Mouse (Mus musculus): ENCODE data around the gene Nt5c2. TPM values are rescaled to one million over a fixed set of nuclear protein-coding genes. Genes with fewer than 3 reads are reported as not detected.
A peak's percentile ranks its signal among the peaks of the same experiment; 100 is the strongest.

The Nt5c2 gene
- polyA plus RNA-seq, 1 experiment: 46.7 TPM

- TF ChIP-seq CTCF (IDR thresholded peaks at IDR 0.05; ENCODE audit: extremely low read depth, insufficient read depth, low read length) (no peak), POLR2A (IDR thresholded peaks at IDR 0.05; ENCODE audit: extremely low read depth, insufficient read depth, low read length) (no peak)
- Histone ChIP-seq H3K4me3 (ENCODE audit: insufficient read depth, low read length) (no peak overlapping the region), H3K27ac (ENCODE audit: insufficient read depth, low read length) (no peak overlapping the region), H3K4me1 (ENCODE audit: control insufficient read depth, insufficient read depth, low read length) (no peaks in the 10 kb centered on the region)
Measured at GRCm38 (mm10) chr19:46858200-46858599, 156.8 kb downstream of the Nt5c2 start.

GRCm38 (mm10) chr19:46857277-46857989 is 157.5 kb downstream of the Nt5c2 start:
- Histone ChIP-seq H3K4me1 (ENCODE audit: control insufficient read depth, insufficient read depth, low read length) (no peaks in the 10 kb centered on the region), H3K4me3 (ENCODE audit: insufficient read depth, low read length) (no peak overlapping the region), H3K27ac (ENCODE audit: insufficient read depth, low read length) (no peak overlapping the region)
- TF ChIP-seq CTCF (IDR thresholded peaks at IDR 0.05; ENCODE audit: extremely low read depth, insufficient read depth, low read length) (peak; percentile 50), POLR2A (IDR thresholded peaks at IDR 0.05; ENCODE audit: extremely low read depth, insufficient read depth, low read length) (no peak)

- no peaks in the 10 kb centered on the region for H3K4me1 ChIP-seq (ENCODE audit: control insufficient read depth, insufficient read depth, low read length)
- H3K27ac ChIP-seq (ENCODE audit: insufficient read depth, low read length): no peak overlapping the region
Measured at GRCm38 (mm10) chr19:46856780-46857179, 158.2 kb downstream of the Nt5c2 start.

GRCm38 (mm10) chr19:46856232-46856631 is 158.7 kb downstream of the Nt5c2 start:
- Histone ChIP-seq H3K27ac (ENCODE audit: insufficient read depth, low read length) (no peak overlapping the region), H3K4me3 (ENCODE audit: insufficient read depth, low read length) (no peak overlapping the region), H3K4me1 (ENCODE audit: control insufficient read depth, insufficient read depth, low read length) (no peaks in the 10 kb centered on the region)
- no peak for TF ChIP-seq POLR2A (IDR thresholded peaks at IDR 0.05; ENCODE audit: extremely low read depth, insufficient read depth, low read length)
- no peak for TF ChIP-seq CTCF (IDR thresholded peaks at IDR 0.05; ENCODE audit: extremely low read depth, insufficient read depth, low read length)

More at GRCm38 (mm10) chr19:46856780-46857179, 158.2 kb downstream of the Nt5c2 start:
- TF ChIP-seq CTCF (IDR thresholded peaks at IDR 0.05; ENCODE audit: extremely low read depth, insufficient read depth, low read length) (no peak), POLR2A (IDR thresholded peaks at IDR 0.05; ENCODE audit: extremely low read depth, insufficient read depth, low read length) (no peak)
- no peak overlapping the region for H3K4me3 ChIP-seq (ENCODE audit: insufficient read depth, low read length)

- Histone ChIP-seq H3K4me3 (ENCODE audit: insufficient read depth, low read length) (no peak overlapping the region), H3K4me1 (ENCODE audit: control insufficient read depth, insufficient read depth, low read length) (no peaks in the 10 kb centered on the region), H3K27ac (ENCODE audit: insufficient read depth, low read length) (no peak overlapping the region)
- no peak for TF ChIP-seq CTCF (IDR thresholded peaks at IDR 0.05; ENCODE audit: extremely low read depth, insufficient read depth, low read length)
- no peak for TF ChIP-seq POLR2A (IDR thresholded peaks at IDR 0.05; ENCODE audit: extremely low read depth, insufficient read depth, low read length)
Measured at GRCm38 (mm10) chr19:46849443-46849997, 165.4 kb downstream of the Nt5c2 start.

- no peaks in the 10 kb centered on the region for H3K4me1 ChIP-seq (ENCODE audit: control insufficient read depth, insufficient read depth, low read length)
- H3K4me3 ChIP-seq (ENCODE audit: insufficient read depth, low read length): no peak overlapping the region
- no peak for TF ChIP-seq POLR2A (IDR thresholded peaks at IDR 0.05; ENCODE audit: extremely low read depth, insufficient read depth, low read length)
- TF ChIP-seq CTCF (IDR thresholded peaks at IDR 0.05; ENCODE audit: extremely low read depth, insufficient read depth, low read length): no peak
- no peak overlapping the region; the same call in 1 of the 2 replicates for H3K27ac ChIP-seq (ENCODE audit: insufficient read depth, low read length)
Measured at GRCm38 (mm10) chr19:46848381-46849268, 166.3 kb downstream of the Nt5c2 start.

- H3K4me1 ChIP-seq (ENCODE audit: control insufficient read depth, insufficient read depth, low read length): no peaks in the 10 kb centered on the region
- H3K27ac ChIP-seq (ENCODE audit: insufficient read depth, low read length): no peak overlapping the region
- H3K4me3 ChIP-seq (ENCODE audit: insufficient read depth, low read length): no peak overlapping the region
- TF ChIP-seq POLR2A (IDR thresholded peaks at IDR 0.05; ENCODE audit: extremely low read depth, insufficient read depth, low read length): no peak
Measured at GRCm38 (mm10) chr19:46846459-46846858, 168.5 kb downstream of the Nt5c2 start.

GRCm38 (mm10) chr19:46846056-46846455 is 168.9 kb downstream of the Nt5c2 start:
- Histone ChIP-seq H3K27ac (ENCODE audit: insufficient read depth, low read length) (no peak overlapping the region), H3K4me3 (ENCODE audit: insufficient read depth, low read length) (no peak overlapping the region), H3K4me1 (ENCODE audit: control insufficient read depth, insufficient read depth, low read length) (no peaks in the 10 kb centered on the region)
- TF ChIP-seq POLR2A (IDR thresholded peaks at IDR 0.05; ENCODE audit: extremely low read depth, insufficient read depth, low read length) (no peak), CTCF (IDR thresholded peaks at IDR 0.05; ENCODE audit: extremely low read depth, insufficient read depth, low read length) (no peak)

- Histone ChIP-seq H3K4me3 (ENCODE audit: insufficient read depth, low read length) (no peak overlapping the region), H3K4me1 (ENCODE audit: control insufficient read depth, insufficient read depth, low read length) (no peaks in the 10 kb centered on the region), H3K27ac (ENCODE audit: insufficient read depth, low read length) (no peak overlapping the region)
- TF ChIP-seq CTCF (IDR thresholded peaks at IDR 0.05; ENCODE audit: extremely low read depth, insufficient read depth, low read length) (no peak), POLR2A (IDR thresholded peaks at IDR 0.05; ENCODE audit: extremely low read depth, insufficient read depth, low read length) (no peak)
Measured at GRCm38 (mm10) chr19:46843030-46843429, 171.9 kb downstream of the Nt5c2 start.
